Mouse (Mus musculus) testis, adult 2 months (tissue): Measurements from ENCODE around the gene Swi5.

Experiments
- CTCF ChIP-seq: fragments of 200-500 bp; IDR thresholded peaks from 2 replicates; pipeline ENCODE4 v1.5.1; 2012; ENCODE audit warnings: low read depth, mild to moderate bottlenecking, inconsistent platforms, low read length, moderate library complexity; ENCODE audit not compliant: control insufficient read depth, insufficient read depth, insufficient replicate concordance
- POLR2A ChIP-seq: fragments of 200-500 bp; IDR thresholded peaks from 2 replicates; pipeline ENCODE4 v1.6.1; 2012; ENCODE audit warnings: low read depth, mild to moderate bottlenecking, inconsistent platforms, low read length, moderate library complexity; ENCODE audit not compliant: control insufficient read depth

GRCm38 (mm10) chr2:32308870-32309568 is 21.1 kb upstream of the Swi5 start:
- TF ChIP-seq CTCF (no peak), POLR2A (no peak)
